8 mouse cellular contexts compared by ENCODE assay signal in genomic region chr11:101163476-101164350, GRCm38 (mm10). TPM values are rescaled to one million over a fixed set of nuclear protein-coding genes. Genes with fewer than 3 reads are reported as not detected.
DNase-seq lines count a peak whose midpoint lies in the region; ATAC-seq and TF ChIP-seq lines count a peak whose summit lies in the region.

No protein-coding gene starts in this region.

- H3K9me3 ChIP-seq in forebrain, embryonic 11.5 days (ENCODE audit: control insufficient read depth, low read length), result no peaks in the 10 kb centered on the region
- H3K9me3 ChIP-seq in kidney, embryonic 15.5 days (replicated peaks), result no peaks in the 10 kb centered on the region

- H3K4me3 ChIP-seq in forebrain, embryonic 11.5 days (ENCODE audit: low read depth, low read length), result peak overlapping the region; percentile 18
- peak overlapping the region; percentile 36 for H3K4me3 ChIP-seq in kidney, embryonic 15.5 days (replicated peaks)
- H3K4me3 ChIP-seq in myocyte, result no peak overlapping the region

- H3K27me3 ChIP-seq in forebrain, embryonic 11.5 days (ENCODE audit: control insufficient read depth, insufficient read depth, low read length), result peaks cover 61% of the 10 kb centered on the region
- peaks cover 44% of the 10 kb centered on the region for H3K27me3 ChIP-seq in kidney, embryonic 15.5 days
- no peaks in the 10 kb centered on the region for H3K27me3 ChIP-seq in myocyte (ENCODE audit: control insufficient read depth, insufficient read depth, insufficient read length)

- peak overlapping the region; percentile 45 for H3K4me2 ChIP-seq in forebrain, embryonic 11.5 days (ENCODE audit: low read depth, low read length, severe bottlenecking)
- peak overlapping the region; percentile 68 for H3K4me2 ChIP-seq in kidney, embryonic 15.5 days
- peak overlapping the region; percentile 67 for H3K4me2 ChIP-seq in myocyte (ENCODE audit: low read depth)

- peaks cover 14% of the 10 kb centered on the region for H3K4me1 ChIP-seq in forebrain, embryonic 11.5 days (replicated peaks; ENCODE audit: control insufficient read depth, insufficient read depth, low read length)
- H3K4me1 ChIP-seq in kidney, embryonic 15.5 days, result peaks cover 57% of the 10 kb centered on the region

- H3ac ChIP-seq in myocyte (ENCODE audit: control insufficient read depth, insufficient read length), result no peak overlapping the region

- H3K27ac ChIP-seq in forebrain, embryonic 11.5 days (ENCODE audit: low read depth, low read length), result no peak overlapping the region
- H3K27ac ChIP-seq in kidney, embryonic 15.5 days, result no peak overlapping the region

- WGBS in forebrain, embryonic 11.5 days, result 7% methylated on average over 48 of the region's 49 CpGs
- WGBS in kidney, embryonic 15.5 days, result 30% methylated on average over 48 of the region's 49 CpGs

- H3K36me3 ChIP-seq in forebrain, embryonic 11.5 days (ENCODE audit: control insufficient read depth, insufficient read depth, low read length), result no peaks in the 10 kb centered on the region
- H3K36me3 ChIP-seq in kidney, embryonic 15.5 days, result peaks cover 66% of the 10 kb centered on the region
- H3K36me3 ChIP-seq in myocyte (ENCODE audit: control insufficient read depth, insufficient read depth), result peaks cover 31% of the 10 kb centered on the region

- H3K79me2 ChIP-seq in myocyte (ENCODE audit: control insufficient read depth, insufficient read depth), result peaks cover 4% of the 10 kb centered on the region

- TF ChIP-seq POLR2A in myocyte (IDR thresholded peaks at IDR 0.05; ENCODE audit: insufficient read length, low read depth), result no peak

- H3K9ac ChIP-seq in forebrain, embryonic 11.5 days (ENCODE audit: low read length), result peak overlapping the region; percentile 12; the same call in 1 of the 2 replicates
- H3K9ac ChIP-seq in kidney, embryonic 15.5 days, result peak overlapping the region; percentile 36; the same call in 1 of the 2 replicates

- DNase-seq in heart, adult 11 months, result peak; percentile 96
- no peak for DNase-seq in heart, postnatal 25 days (ENCODE audit: low spot score)
- DNase-seq in forebrain, embryonic 11.5 days (ENCODE audit: low spot score), result no peak
- DNase-seq in urinary bladder, adult 18-20 months (ENCODE audit: low spot score in 2 of 2), result no peak
- DNase-seq in left cerebral cortex, adult 18-20 months (ENCODE audit: low spot score in 2 of 2), result no peak
- no peak for DNase-seq in thymus, postnatal 36 days

- intact Hi-C loops in heart, postnatal 25 days (cut with DNase I), result no loop called here

- no peak for ATAC-seq in forebrain, embryonic 11.5 days (replicated peaks; ENCODE audit: low FRiP score)
- ATAC-seq in kidney, embryonic 15.5 days (replicated peaks; ENCODE audit: low FRiP score), result peak; percentile 44; the same call in 1 of the 2 replicates

TF ChIP-seq in myocyte, 11 proteins besides CTCF, POLR2A, EP300 and RAD21:
- no peak for TF ChIP-seq USF1 (IDR thresholded peaks at IDR 0.05; ENCODE audit: low read depth)
- no peak for TF ChIP-seq REST (IDR thresholded peaks at IDR 0.05; ENCODE audit: insufficient read depth, insufficient read length)
- no peak for TF ChIP-seq TCF3 (IDR thresholded peaks at IDR 0.05; ENCODE audit: insufficient read length, low read depth)
- no peak for TF ChIP-seq E2F4 (IDR thresholded peaks at IDR 0.05; ENCODE audit: insufficient read depth)
- TF ChIP-seq SRF (IDR thresholded peaks at IDR 0.05; ENCODE audit: control insufficient read depth, insufficient read length, low read depth), result no peak
- TF ChIP-seq TCF12 (IDR thresholded peaks at IDR 0.05; ENCODE audit: insufficient read depth, poor library complexity, severe bottlenecking), result no peak
- no peak for TF ChIP-seq POLR2AphosphoS2 (IDR thresholded peaks at IDR 0.05; ENCODE audit: insufficient read length, low read depth)
- no peak for TF ChIP-seq CEBPB (IDR thresholded peaks at IDR 0.05; ENCODE audit: insufficient read depth, poor library complexity, severe bottlenecking)
- TF ChIP-seq MYOG (IDR thresholded peaks at IDR 0.05; ENCODE audit: control insufficient read depth in 1 of 3, insufficient read depth in 1 of 3, insufficient read length in 2 of 3, low read depth in 2 of 3), result no peak
- no peak for TF ChIP-seq MAX (IDR thresholded peaks at IDR 0.05; ENCODE audit: low read depth)
- TF ChIP-seq MYOD1 (IDR thresholded peaks at IDR 0.05; ENCODE audit: control insufficient read depth in 1 of 3, insufficient read length in 2 of 3, low read depth in 2 of 3), result no peak

RNA-seq across cellular contexts. Expression of gene Cntnap1, which starts 6.6 kb away (rescaled TPM):
- 1 to 10 TPM; 1.7 to 2.4 TPM for total RNA-seq in heart, postnatal 25 days (2021)
- 0.35 and 0.55 TPM in 2 replicates for polyA plus RNA-seq in forebrain, embryonic 11.5 days (2014; fragmentation: Nextera tagmentation; extraction: Ambion mirVana)
- polyA plus RNA-seq in kidney, embryonic 15.5 days (2015; fragmentation: Nextera tagmentation; extraction: Ambion mirVana), result 1.9 and 2.0 TPM in 2 replicates
- 1.3 TPM for polyA plus RNA-seq in myocyte (2012; fragmentation: generic; extraction: Trizol)
- 100 to 1,000 TPM; 158 to 160 TPM for total RNA-seq in left cerebral cortex, adult 18-20 months (2021)

RNA-seq across cellular contexts. Expression of gene Plekhh3, which starts 7.4 kb away (rescaled TPM):
- total RNA-seq in heart, postnatal 25 days (2021), result 10 to 100 TPM; 24.5 to 28.5 TPM
- polyA plus RNA-seq in forebrain, embryonic 11.5 days (2014; fragmentation: Nextera tagmentation; extraction: Ambion mirVana), result 7.9 and 9.1 TPM in 2 replicates
- polyA plus RNA-seq in kidney, embryonic 15.5 days (2015; fragmentation: Nextera tagmentation; extraction: Ambion mirVana), result 17.0 and 18.6 TPM in 2 replicates
- 53.6 TPM for polyA plus RNA-seq in myocyte (2012; fragmentation: generic; extraction: Trizol)
- 10 to 100 TPM; 14.2 to 16.7 TPM for total RNA-seq in left cerebral cortex, adult 18-20 months (2021)

RNA-seq across cellular contexts. Expression of gene Tubg2, which starts 8.0 kb away (rescaled TPM):
- 1 to 10 TPM; 2.5 to 3.9 TPM for total RNA-seq in heart, postnatal 25 days (2021)
- 3.9 and 4.5 TPM in 2 replicates for polyA plus RNA-seq in forebrain, embryonic 11.5 days (2014; fragmentation: Nextera tagmentation; extraction: Ambion mirVana)
- 3.8 and 4.2 TPM in 2 replicates for polyA plus RNA-seq in kidney, embryonic 15.5 days (2015; fragmentation: Nextera tagmentation; extraction: Ambion mirVana)
- polyA plus RNA-seq in myocyte (2012; fragmentation: generic; extraction: Trizol), result 0.18 TPM
- 10 to 100 TPM; 48.6 to 54.5 TPM for total RNA-seq in left cerebral cortex, adult 18-20 months (2021)

RNA-seq across cellular contexts. Expression of gene Ccr10, which starts 11.5 kb away (rescaled TPM):
- under 1 TPM in 1 of 2 experiments, not detected in 1; 0.14 TPM for total RNA-seq in heart, postnatal 25 days (2021)
- 0.17 TPM in 1 of 2 replicates, not detected in the other for polyA plus RNA-seq in forebrain, embryonic 11.5 days (2014; fragmentation: Nextera tagmentation; extraction: Ambion mirVana)
- polyA plus RNA-seq in kidney, embryonic 15.5 days (2015; fragmentation: Nextera tagmentation; extraction: Ambion mirVana), result 0.78 and 0.82 TPM in 2 replicates
- 0.56 TPM for polyA plus RNA-seq in myocyte (2012; fragmentation: generic; extraction: Trizol)
- total RNA-seq in left cerebral cortex, adult 18-20 months (2021), result under 1 TPM in 1 of 2 experiments, not detected in 1; 0.28 TPM

RNA-seq across cellular contexts. Expression of gene Tubg1, which starts 44.0 kb away (rescaled TPM):
- 10 to 100 TPM; 24.4 to 27.3 TPM for total RNA-seq in heart, postnatal 25 days (2021)
- 126 and 132 TPM in 2 replicates for polyA plus RNA-seq in forebrain, embryonic 11.5 days (2014; fragmentation: Nextera tagmentation; extraction: Ambion mirVana)
- 86.3 and 99.6 TPM in 2 replicates for polyA plus RNA-seq in kidney, embryonic 15.5 days (2015; fragmentation: Nextera tagmentation; extraction: Ambion mirVana)
- 87.5 TPM for polyA plus RNA-seq in myocyte (2012; fragmentation: generic; extraction: Trizol)
- 10 to 100 TPM; 44.5 to 53.3 TPM for total RNA-seq in left cerebral cortex, adult 18-20 months (2021)
